Mouse (Mus musculus): ENCODE measurements around the gene Gm28827. TPM values are rescaled to one million over a fixed set of nuclear protein-coding genes. Genes with fewer than 3 reads are reported as not detected.
"Not testable (repeated sequence)": the region's sequence is repeated elsewhere in the genome, so short reads cannot be mapped to it uniquely, and the experiment has no call there.

Gm28827 gene
- polyA plus RNA-seq (2012; rRNA removed), result not detected in 2 replicates
- not detected in 2 replicates for polyA plus RNA-seq (2014; fragmentation: Nextera tagmentation; extraction: Ambion mirVana)

GRCm38 (mm10) chrY:83030647-83031046 is at the start of gene Gm28827:
Gene Gm28827, plus strand, starts transcription at chrY:83030947.
- not testable (repeated sequence) for H3K9ac ChIP-seq (replicated peaks); DNase-seq (ENCODE audit: low read depth in 3 of 3, low spot score in 3 of 3); H3K4me2 ChIP-seq (ENCODE audit: low read depth); H3K4me3 ChIP-seq (ENCODE audit: insufficient read depth in 1 of 2, low read depth in 2 of 2, low read length in 2 of 2); H3K27ac ChIP-seq; H3K27me3 ChIP-seq (ENCODE audit: control insufficient read depth, insufficient read depth, low read length); ATAC-seq (ENCODE audit: insufficient read depth); H3K36me3 ChIP-seq (replicated peaks; ENCODE audit: control insufficient read depth, insufficient read depth, low read depth); H3K9me3 ChIP-seq (ENCODE audit: control insufficient read depth, low read length); H3K4me1 ChIP-seq (replicated peaks; ENCODE audit: control insufficient read depth in 2 of 2, insufficient read depth in 2 of 2, low read length in 1 of 2)
- WGBS (ENCODE audit: insufficient replicate concordance), result no CpG with 5 or more reads among the region's 6 CpGs
